Mouse (Mus musculus) cerebellum, adult 11 months (tissue): Measurements from ENCODE around the gene Tomm34.

Experiments used
- DNase-seq: peaks from one replicate; pipeline ENCODE4 v3.0.0; 2022

Tomm34 gene

GRCm38 (mm10) chr2:164070765-164071436, at the start of gene Tomm34:
Gene Tomm34, minus strand, starts transcription at chr2:164071169.
- peak; percentile 93 for DNase-seq

DNA sequence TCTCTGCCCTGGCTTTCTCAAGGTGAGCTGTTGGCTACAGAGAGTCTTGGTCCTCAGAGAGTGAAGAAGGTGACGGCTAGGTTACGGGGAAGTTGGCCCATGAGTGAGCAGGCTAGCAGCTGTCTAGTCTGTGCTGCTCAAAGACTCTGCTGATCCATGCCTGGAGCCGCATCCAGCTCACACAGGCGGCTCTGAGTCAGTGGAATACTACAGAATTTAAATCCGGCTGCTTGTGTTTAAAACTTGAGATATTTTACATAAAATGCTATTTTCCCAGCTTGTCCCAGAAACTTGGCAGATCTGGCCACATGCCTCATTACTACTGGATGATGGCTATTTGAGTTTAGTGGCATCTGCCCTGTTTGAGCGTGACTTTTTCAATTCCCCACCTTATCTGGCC, 48.5 kb upstream of the Tomm34 start:
- no peak for DNase-seq

DNA sequence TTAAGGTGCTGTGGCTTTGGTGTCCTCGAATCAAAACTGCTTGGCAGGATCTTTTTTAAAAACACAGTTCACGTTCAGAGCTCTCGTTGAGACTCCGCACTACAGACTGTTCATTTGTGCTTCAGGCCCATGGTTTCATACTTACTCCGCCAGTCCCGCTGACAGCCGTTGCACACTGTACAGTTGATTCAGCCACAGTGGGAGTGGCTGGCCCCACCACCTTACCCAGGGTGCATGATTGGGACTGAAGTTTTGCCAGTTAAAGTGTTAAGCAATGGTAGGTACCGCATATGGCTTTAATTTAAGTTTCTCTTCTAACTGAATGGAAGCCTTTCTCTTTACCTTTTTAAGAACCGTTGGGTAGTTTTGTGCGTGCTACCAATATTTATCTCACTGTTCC, 44.6 kb upstream of the Tomm34 start:
- no peak for DNase-seq

DNA sequence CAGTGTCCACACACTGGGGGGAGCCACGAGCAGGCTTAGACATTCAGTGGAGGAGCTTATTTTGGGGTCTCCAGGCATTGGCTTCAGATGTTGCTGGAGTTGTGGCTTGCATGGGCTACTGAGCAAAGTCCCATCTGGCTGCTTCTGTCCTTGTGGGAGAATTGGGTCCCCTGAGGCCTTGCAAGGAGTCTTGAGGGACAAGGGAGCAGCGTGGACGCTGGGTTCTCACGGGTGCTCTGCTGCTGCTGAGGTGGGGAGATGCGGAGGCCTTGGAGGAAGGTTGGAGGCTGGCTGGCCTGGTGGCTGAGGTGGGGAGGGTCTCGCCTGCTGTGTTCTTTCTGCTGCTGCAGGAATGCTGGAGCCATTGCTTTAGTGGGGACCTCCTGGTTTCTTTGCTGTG, 43.1 kb upstream of the Tomm34 start:
- no peak for DNase-seq

DNA sequence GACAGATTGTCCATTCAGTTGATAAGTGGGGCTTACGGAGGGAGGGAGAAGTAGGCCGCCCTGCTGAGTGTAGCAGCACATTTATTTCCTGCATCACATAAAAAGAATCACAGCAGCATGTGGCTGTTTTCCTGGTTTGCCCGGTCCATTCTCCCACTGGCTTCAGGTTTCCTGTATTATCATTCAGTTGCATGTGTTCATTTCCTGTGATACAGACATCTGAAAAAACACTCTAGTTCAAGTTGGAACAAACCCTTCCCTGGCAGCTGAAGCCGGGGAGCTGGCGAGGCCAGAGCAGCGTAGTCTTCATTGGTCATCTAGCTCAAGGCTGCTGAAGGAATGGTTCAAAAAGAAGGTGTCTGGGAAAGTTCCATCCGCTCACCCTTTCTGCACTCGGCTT, 40.6 kb upstream of the Tomm34 start:
- DNase-seq, result no peak

- DNase-seq, result no peak
Measured at GRCm38 (mm10) chr2:164108501-164108900, 37.5 kb upstream of the Tomm34 start.

GRCm38 (mm10) chr2:164107125-164107874, 36.3 kb upstream of the Tomm34 start:
- DNase-seq, result no peak

DNA sequence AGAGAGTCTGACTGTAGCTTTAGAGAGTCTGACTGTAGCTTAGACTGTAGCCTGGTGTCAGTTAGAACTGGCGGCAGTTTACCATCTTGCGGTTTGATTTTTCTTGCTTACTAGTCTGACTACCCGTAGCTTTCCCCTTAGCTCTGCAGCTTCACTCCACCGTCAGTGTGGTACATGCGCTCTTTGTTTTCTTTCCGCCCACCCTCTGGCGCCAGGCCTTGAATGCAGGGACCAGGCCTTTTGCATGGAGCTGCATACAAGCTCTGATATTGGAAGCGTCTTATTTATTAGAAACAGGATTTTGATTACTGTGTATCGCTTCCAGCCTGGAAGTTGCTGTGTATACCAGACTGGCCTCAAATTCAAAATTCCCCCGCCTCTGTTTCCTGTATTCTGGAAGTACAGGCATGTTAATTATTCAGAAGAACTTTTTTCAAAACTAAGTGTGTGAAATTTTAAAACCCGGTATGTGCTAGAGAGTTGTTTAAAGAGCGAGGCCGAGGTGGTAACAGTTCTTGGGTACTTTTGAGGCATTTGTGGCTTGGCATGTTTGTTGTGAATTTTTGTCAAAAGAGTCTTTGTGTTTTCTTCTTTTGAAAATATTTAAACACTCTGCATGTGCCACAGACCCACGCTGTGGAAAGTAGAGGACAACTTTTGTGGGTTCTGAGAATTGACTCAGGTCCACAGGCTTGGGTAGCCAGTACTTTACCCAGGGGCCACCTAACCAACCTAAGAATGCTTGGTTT, 35.5 kb upstream of the Tomm34 start:
- DNase-seq, result no peak

GRCm38 (mm10) chr2:164103501-164103900, 32.5 kb upstream of the Tomm34 start:
- peak; percentile 55 for DNase-seq

GRCm38 (mm10) chr2:164102366-164102765, 31.4 kb upstream of the Tomm34 start:
- no peak for DNase-seq

GRCm38 (mm10) chr2:164101936-164102335, 31.0 kb upstream of the Tomm34 start:
- DNase-seq, result no peak

DNA sequence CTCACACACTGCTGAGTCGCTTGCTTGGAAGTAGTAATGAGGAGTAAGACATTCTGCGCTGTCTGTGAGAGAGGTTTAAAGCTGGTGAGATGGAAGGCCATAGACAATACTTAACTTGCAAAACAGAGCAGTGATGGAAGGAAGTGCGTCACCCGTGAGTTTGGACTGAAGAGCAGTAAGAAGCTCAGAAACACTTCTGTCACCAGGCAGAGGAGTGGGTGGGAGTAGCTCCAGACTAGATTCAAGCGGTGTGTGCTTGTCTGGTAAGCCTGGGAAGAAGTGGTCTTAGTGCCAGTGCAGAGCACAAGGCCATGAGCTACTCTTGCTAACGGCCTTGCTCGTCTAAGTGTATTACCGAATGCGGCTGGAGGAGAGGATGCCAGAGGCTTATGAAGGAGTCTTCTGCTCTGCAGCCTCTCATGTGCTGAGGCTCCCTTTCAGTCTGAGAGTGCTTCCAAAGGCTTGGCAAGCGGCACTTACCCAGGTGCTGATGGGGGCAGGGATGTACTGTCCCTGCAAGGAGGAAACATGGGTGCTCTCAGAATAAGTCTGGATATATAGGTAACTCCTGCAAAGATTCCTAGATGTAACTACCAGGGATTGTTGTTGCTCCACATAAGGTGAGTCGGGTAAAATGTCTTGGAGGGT, 27.8 kb upstream of the Tomm34 start:
- DNase-seq, result peak; percentile 55

DNA sequence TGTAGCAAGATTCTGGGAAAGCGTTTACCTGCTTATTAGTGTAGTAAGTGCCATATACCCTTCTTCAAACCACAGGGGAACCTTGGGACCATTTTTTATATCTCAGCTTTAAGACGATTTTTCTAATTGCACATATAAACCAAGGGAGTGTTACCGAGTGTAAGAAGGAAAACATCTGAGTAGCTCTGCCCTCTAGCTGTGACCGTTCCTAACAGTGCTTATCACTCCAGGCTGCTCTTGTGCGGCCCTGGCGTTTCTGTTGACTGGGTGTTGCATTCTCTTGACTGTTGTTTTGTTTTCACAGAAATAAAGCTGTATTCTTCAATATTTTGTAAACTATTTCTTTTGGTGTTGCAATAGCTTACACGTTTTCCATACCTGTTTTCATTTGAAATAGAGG, 23.2 kb upstream of the Tomm34 start:
- no peak for DNase-seq

DNA sequence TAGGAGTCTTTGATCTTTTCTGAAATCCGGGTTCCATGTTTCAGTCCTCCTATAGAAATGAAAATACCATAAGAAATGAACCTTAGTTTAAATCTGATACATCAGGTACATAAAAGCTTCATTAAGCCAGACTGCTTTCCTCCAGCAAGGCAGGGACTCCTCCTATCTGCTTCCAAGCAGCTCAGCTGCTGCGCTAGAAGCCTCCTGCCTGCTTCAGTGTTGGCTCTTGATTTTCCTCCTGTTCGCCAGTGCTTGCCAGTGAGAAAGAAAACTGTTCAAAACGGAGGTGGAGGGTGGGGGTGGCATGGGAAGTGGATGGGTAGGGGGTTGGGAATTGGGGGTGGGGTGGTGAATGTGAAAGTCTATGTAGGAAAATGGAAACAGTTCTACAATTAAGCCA, 18.5 kb upstream of the Tomm34 start:
- no peak for DNase-seq

DNA sequence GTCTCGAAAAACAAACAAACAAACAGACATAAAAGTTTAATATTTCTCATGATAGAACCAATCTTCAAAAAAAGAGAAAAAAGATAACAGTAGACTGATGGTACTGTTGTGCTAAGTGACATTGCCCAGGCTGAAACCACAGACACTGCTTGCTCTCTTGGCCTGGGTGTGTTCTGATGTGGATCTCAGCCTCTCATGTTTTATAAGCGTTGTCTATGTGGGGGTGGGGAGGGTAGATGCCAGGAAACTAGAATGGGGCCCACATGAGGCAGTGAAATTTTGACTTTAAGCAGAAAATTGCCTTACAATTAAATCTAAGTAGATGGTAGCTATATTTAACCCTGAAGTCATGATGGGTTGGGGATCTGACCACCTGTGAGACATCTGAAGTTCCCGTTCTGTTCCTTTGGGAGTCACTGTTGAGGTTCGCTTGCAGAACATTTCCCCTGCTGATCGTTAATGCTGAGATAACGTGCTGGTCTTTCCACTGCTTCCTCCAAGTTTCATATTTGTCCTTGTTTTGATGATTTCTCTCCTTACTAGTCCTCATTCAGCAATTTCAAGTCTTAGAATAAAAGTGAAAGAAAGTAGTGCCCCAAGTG, 16.5 kb upstream of the Tomm34 start:
- no peak for DNase-seq

DNA sequence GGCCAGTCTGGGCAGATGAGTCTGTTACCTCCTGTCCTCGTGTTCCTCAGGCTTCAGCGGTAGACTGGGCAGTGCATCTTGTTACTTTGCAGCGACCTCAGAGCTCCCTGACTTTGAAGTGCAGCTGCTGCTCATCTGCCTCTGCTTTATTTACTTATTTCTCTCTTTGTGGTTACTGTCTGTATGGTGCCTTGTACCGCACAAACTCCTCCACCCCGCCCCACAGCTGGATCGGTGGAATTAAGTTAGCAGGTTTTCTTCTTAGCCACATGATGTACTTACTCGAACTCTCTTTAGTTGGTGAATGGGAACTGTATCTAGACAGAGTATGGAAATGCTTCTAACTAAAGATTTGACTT, 13.4 kb upstream of the Tomm34 start:
- DNase-seq, result no peak

DNA sequence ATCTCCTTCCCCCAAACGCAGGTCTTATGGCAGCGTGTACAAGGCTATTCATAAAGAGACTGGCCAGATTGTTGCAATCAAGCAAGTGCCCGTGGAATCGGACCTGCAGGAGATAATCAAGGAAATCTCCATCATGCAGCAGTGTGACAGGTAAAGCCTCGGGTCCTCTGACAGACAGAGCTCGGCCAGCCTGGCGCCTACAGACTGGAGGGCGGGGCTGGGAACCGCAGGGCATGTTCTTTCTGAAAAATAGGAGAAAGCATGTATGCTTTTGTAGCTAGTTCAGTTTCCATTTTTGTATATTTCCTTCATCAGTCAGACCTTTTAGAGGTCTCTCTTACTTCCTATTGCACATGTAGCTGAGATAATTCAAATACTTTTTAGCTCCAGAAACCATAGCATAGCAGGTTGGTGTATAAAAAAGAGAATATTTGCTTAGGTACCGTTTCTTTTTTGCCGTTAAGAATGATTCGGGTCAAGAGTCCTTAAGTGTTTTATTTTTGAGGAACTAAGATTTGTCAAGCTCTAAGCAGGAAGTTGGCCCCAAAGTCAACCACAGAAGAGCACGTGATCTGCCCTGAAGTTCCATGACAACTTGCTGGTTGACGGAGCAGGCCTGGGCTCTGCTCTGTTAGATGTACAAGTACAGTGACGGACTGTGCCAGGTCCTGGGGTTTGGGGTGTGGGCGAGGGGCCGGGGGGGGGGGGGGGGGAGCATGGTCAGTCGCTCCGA, 12.8 kb upstream of the Tomm34 start:
- DNase-seq, result no peak

- DNase-seq, result no peak
Measured at GRCm38 (mm10) chr2:164082175-164082574, 11.2 kb upstream of the Tomm34 start.

DNA sequence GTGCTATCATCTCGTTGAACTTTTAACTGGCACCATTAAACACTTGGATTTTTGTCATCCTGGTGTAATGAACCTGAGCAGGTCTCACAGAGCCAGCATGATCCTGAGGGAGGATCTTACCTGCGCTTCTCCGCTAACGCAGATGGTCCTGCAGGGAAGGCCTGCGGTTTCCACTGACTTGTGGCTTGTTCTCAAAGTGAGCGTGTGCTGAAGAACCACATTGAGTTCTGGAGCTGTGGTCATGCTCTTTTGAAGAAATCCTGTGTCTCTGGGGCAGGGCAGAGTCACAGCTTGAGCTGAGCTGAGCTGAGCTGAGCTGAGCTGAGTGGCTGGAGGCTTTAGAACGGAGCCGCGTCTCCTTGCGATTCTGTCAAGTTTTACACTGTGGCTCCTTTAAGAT, 10.6 kb upstream of the Tomm34 start:
- DNase-seq, result no peak

DNA sequence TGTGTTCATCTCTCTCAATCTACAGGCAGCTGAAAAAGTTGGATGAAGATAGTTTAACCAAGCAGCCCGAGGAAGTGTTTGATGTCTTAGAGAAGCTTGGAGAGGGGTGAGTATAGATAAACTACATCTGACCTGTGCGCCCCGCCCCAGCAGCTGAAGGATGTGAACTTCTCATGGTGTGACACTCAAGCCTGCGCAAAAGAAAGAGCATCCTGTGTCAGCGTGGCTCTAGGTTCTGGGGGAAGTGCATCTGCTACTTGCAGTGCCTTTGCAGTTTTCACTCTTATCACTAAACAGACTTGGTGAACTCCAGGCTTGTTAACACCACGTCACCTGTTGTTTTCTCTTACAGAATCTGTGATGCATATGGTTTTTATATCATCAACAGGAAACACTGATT, 8.5 kb upstream of the Tomm34 start:
- DNase-seq, result no peak

DNA sequence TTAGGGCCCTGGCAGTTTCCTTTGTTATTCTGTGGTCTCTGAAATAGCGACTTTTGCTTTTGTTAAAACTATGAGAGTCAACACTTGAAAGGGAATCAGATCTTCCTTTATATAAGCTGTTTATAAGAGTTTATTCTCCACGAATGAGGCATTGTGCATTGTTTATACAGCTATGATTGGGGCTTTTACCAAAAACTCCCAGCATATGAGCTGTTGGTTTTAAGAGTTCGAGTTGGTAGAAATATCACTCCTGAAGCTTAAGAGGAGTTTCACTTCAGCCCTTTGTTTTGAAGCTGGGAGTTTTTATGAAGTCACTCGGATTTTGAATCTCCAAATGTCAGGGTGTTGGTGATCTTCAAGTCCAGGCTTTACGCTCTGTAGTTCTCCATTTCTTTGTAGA, 6.9 kb upstream of the Tomm34 start:
- DNase-seq, result no peak

- no peak for DNase-seq
Measured at GRCm38 (mm10) chr2:164076874-164077425, 6.0 kb upstream of the Tomm34 start.
